Mouse (Mus musculus): ENCODE data around the gene Olfr486. TPM values are rescaled to one million over a fixed set of nuclear protein-coding genes. Genes with fewer than 3 reads are reported as not detected.

Olfr486 gene
- polyA plus RNA-seq, 1 experiment from 2014 or later = not detected

DNA sequence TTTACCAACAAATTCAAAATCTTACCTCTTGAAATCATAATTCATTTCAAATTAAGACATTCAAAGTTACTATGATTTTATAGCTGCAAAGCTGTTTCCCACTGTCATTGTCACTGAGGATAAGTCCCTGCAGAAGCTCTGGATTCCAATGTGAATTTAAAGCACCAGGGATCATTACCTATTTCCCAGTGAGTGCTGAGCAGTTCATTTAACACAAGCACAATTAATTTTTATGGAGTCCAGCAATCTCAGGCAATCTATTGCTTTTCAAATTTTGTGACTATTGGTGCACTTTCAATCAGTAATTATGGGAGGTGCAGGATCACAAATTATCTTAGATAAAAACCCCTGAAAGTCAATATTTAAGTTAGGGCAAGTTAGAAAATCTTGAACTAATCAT lies 45.2 kb downstream of the Olfr486 start, which contains the start of gene Olfr484:
TSS of gene Olfr484 (minus strand) at position 101 of the 400 bp plus-strand sequence.
- ATAC-seq (ENCODE audit: insufficient number of reproducible peaks, insufficient read depth, low FRiP score, low read depth) = no peak

More for the DNA sequence above, 45.2 kb downstream of the Olfr486 start, which contains the start of gene Olfr484:
- H3K27ac ChIP-seq (ENCODE audit: low read length) = no peak within 1 kb of the TSS
- H3K4me3 ChIP-seq (ENCODE audit: low read depth, low read length) = no peak within 1 kb of the TSS
- no peak within 1 kb of the TSS for H3K4me2 ChIP-seq (replicated peaks; ENCODE audit: low read depth, low read length)
- no peak within 1 kb of the TSS for H3K9ac ChIP-seq (replicated peaks; ENCODE audit: low read depth, low read length)
- no peaks in the 10 kb centered on the region for H3K36me3 ChIP-seq (ENCODE audit: control insufficient read depth, insufficient read depth, low read length)
- H3K4me1 ChIP-seq (ENCODE audit: control insufficient read depth, insufficient read depth, low read length) = no peaks in the 10 kb centered on the region
- no peaks in the 10 kb centered on the region for H3K9me3 ChIP-seq (ENCODE audit: control insufficient read depth, low read depth, low read length)
- H3K27me3 ChIP-seq (ENCODE audit: control insufficient read depth, insufficient read depth, low read length) = no peaks in the 10 kb centered on the region

Other genes with a start within 250 kb of the Olfr486 start
- not detected in 2 replicates for gene Olfr473, start 242.3 kb downstream of the Olfr486 start, polyA plus RNA-seq (2014; fragmentation: Nextera tagmentation; extraction: Ambion mirVana)
- gene Olfr474, start 218.1 kb downstream of the Olfr486 start, polyA plus RNA-seq (2014; fragmentation: Nextera tagmentation; extraction: Ambion mirVana) = not detected in 2 replicates
- gene Olfr476, start 207.9 kb downstream of the Olfr486 start, polyA plus RNA-seq (2014; fragmentation: Nextera tagmentation; extraction: Ambion mirVana) = not detected in 2 replicates
- not detected in 2 replicates for gene Olfr477, start 186.0 kb downstream of the Olfr486 start, polyA plus RNA-seq (2014; fragmentation: Nextera tagmentation; extraction: Ambion mirVana)
- gene Olfr478, start 138.8 kb downstream of the Olfr486 start, polyA plus RNA-seq (2014; fragmentation: Nextera tagmentation; extraction: Ambion mirVana) = not detected in 2 replicates
- gene Olfr479, start 122.0 kb downstream of the Olfr486 start, polyA plus RNA-seq (2014; fragmentation: Nextera tagmentation; extraction: Ambion mirVana) = not detected in 2 replicates
- not detected in 2 replicates for gene Olfr480, start 105.4 kb downstream of the Olfr486 start, polyA plus RNA-seq (2014; fragmentation: Nextera tagmentation; extraction: Ambion mirVana)
- not detected in 2 replicates for gene Olfr481, start 92.9 kb downstream of the Olfr486 start, polyA plus RNA-seq (2014; fragmentation: Nextera tagmentation; extraction: Ambion mirVana)
- 0.17 TPM in 1 of 2 replicates, not detected in the other for gene Olfr482, start 75.2 kb downstream of the Olfr486 start, polyA plus RNA-seq (2014; fragmentation: Nextera tagmentation; extraction: Ambion mirVana)
- not detected in 2 replicates for gene Olfr483, start 71.9 kb downstream of the Olfr486 start, polyA plus RNA-seq (2014; fragmentation: Nextera tagmentation; extraction: Ambion mirVana)
- gene Olfr484, start 45.3 kb downstream of the Olfr486 start, polyA plus RNA-seq (2014; fragmentation: Nextera tagmentation; extraction: Ambion mirVana) = not detected in 2 replicates
- not detected in 2 replicates for gene Olfr485, start 12.9 kb downstream of the Olfr486 start, polyA plus RNA-seq (2014; fragmentation: Nextera tagmentation; extraction: Ambion mirVana)
- gene Olfr487, start 41.9 kb upstream of the Olfr486 start, polyA plus RNA-seq (2014; fragmentation: Nextera tagmentation; extraction: Ambion mirVana) = not detected in 2 replicates
- gene Olfr488, start 85.6 kb upstream of the Olfr486 start, polyA plus RNA-seq (2014; fragmentation: Nextera tagmentation; extraction: Ambion mirVana) = not detected in 2 replicates
- not detected in 2 replicates for gene Olfr490, start 116.2 kb upstream of the Olfr486 start, polyA plus RNA-seq (2014; fragmentation: Nextera tagmentation; extraction: Ambion mirVana)
- gene Olfr491, start 140.7 kb upstream of the Olfr486 start, polyA plus RNA-seq (2014; fragmentation: Nextera tagmentation; extraction: Ambion mirVana) = not detected in 2 replicates
- gene Olfr492, start 150.9 kb upstream of the Olfr486 start, polyA plus RNA-seq (2014; fragmentation: Nextera tagmentation; extraction: Ambion mirVana) = not detected in 2 replicates
- not detected in 2 replicates for gene Olfr493, start 174.2 kb upstream of the Olfr486 start, polyA plus RNA-seq (2014; fragmentation: Nextera tagmentation; extraction: Ambion mirVana)
- not detected in 2 replicates for gene Olfr494, start 192.6 kb upstream of the Olfr486 start, polyA plus RNA-seq (2014; fragmentation: Nextera tagmentation; extraction: Ambion mirVana)
- gene Olfr495, start 220.4 kb upstream of the Olfr486 start, polyA plus RNA-seq (2014; fragmentation: Nextera tagmentation; extraction: Ambion mirVana) = not detected in 2 replicates
- not detected in 2 replicates for gene Olfr497, start 247.7 kb upstream of the Olfr486 start, polyA plus RNA-seq (2014; fragmentation: Nextera tagmentation; extraction: Ambion mirVana)

Data from stomach, embryonic 14.5 days (tissue).